Mouse (Mus musculus) C2C12 (cell line): Measurements from ENCODE around the gene Upp2.

Source experiments
- CTCF ChIP-seq: IDR thresholded peaks from one replicate; pipeline ENCODE4 v1.5.1; 2011; ENCODE audit not compliant: control insufficient read depth, insufficient read depth, insufficient read length
- MYOG ChIP-seq: IDR thresholded peaks from one replicate; pipeline ENCODE4 v1.6.1; 2011; ENCODE audit not compliant: control insufficient read depth, insufficient read length; ENCODE audit errors: extremely low read depth
- USF1 ChIP-seq: IDR thresholded peaks from one replicate; pipeline ENCODE4 v1.6.1; 2011; ENCODE audit warnings: low read depth, mild to moderate bottlenecking, control low read depth, moderate library complexity

DNA sequence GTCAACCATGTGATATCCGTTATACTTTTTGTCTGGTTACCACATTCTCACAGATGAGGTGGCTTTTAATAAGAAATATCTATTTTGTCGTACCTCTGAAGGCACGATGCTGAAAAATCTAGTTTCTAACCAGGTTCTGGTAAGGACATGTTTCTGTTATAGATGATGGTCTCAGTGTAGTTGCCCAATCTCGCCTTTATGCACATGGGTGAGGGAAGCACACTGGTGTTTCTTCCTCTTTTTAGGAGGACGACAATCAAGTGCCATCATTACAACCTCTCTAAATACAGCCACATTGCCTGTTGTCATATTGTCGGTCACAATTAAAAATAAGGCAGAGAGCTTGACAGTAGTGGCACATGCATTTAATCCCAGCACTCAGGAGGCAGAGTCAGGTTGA lies 32.5 kb downstream of the Upp2 start:
- TF ChIP-seq USF1 (no peak), MYOG (no peak), CTCF (no peak)
